Mouse (Mus musculus): Measurements from ENCODE around the gene Dmwd.

- TF ChIP-seq EP300 (IDR thresholded peaks at IDR 0.05; ENCODE audit: low read depth) (no peak), CTCF (IDR thresholded peaks at IDR 0.05; ENCODE audit: low read depth) (no peak)
These were observed 21.2 kb downstream of the Dmwd start for GRCm38 (mm10) chr7:19097217-19097616.

Data from liver, postnatal 0 days (tissue).